Mouse (Mus musculus) heart, postnatal 25 days (tissue): Measurements from ENCODE around the gene Ptprk. TPM values are rescaled to one million over a fixed set of nuclear protein-coding genes. Genes with fewer than 3 reads are reported as not detected.

Source experiments
- DNase-seq: peaks from one replicate; pipeline ENCODE4 v3.0.0; 2022; ENCODE audit warnings: low spot score
- intact Hi-C: fragments of 180-260 bp; cut with DNase I; formaldehyde crosslinking; loops from one replicate; pipeline ENCODE4 v1.15.1; 2025
- total RNA-seq, 2 experiments: library from RNA; stranded (reverse); gene quantifications; 2 replicates each; pipeline ENCODE4 v1.2.3; 2021

The Ptprk gene
- total RNA-seq, 2 experiments from 2014 or later, result 25.2 to 27.0 TPM

- intact Hi-C loops, result no loop called here
- DNase-seq, result no peak
These were observed 418.7 kb downstream of the Ptprk start for GRCm38 (mm10) chr10:28493271-28493861.

GRCm38 (mm10) chr10:28497791-28498190, 423.2 kb downstream of the Ptprk start:
- DNase-seq, result no peak
- intact Hi-C loops, result no loop called here

DNA sequence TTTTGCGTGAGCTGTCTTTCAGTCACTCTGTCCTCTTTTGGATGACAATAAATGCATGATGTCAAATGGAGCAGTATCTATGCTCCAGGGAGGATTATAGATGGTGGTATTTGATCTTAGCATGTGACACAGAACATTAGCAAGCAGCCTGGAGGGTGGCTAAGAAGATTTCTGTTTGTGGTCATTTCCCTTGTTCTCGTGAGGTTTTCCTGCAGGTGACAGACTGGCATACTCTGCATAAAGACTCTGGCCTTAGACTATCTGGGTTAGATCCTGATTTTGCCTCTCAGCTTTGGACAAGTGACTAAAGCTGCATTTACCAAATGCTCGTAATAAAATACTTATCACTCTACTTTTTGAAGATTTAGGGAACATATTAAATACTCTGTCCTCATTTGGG, 423.9 kb downstream of the Ptprk start:
- intact Hi-C loops, result no loop called here
- DNase-seq, result no peak

DNA sequence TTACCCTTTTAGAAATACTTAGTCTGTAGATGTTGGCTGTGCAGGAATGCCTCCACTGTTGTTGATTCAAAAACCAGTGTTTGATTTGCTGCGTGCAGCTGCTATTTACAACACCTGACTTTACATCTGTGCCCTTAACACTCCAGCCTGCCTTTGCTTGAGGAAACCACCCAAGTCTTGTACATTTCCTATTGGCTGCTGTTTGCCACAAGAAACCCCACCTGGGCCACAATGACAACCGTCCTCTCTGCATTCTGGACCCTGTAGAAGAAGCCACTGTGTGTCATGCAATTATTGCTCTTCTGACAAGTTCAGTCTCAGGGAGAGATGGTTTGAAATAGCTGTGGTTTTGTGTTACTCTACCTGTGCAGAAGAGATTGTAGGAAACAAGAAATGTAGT, 439.0 kb downstream of the Ptprk start:
- no peak for DNase-seq
- intact Hi-C loops, result no loop called here

DNA sequence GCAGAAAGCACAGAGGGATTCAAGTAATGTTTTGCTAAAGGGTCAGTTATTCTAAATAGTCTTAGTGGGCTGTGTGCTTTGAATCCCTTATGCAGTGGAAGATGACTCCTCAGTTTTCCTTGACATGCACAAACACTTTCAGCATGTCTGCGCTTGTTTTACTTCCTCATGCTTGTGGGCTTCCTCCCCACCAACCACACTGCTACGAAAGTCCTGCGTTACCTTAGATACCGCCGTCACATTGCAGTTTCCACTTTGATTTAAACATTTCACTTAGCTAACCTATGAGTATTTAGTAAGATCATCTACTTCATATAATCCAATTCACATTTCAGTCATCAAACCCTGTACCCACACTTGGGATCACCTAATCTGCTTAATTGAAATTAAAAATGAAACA, 441.5 kb downstream of the Ptprk start:
- intact Hi-C loops, result no loop called here
- no peak for DNase-seq

DNA sequence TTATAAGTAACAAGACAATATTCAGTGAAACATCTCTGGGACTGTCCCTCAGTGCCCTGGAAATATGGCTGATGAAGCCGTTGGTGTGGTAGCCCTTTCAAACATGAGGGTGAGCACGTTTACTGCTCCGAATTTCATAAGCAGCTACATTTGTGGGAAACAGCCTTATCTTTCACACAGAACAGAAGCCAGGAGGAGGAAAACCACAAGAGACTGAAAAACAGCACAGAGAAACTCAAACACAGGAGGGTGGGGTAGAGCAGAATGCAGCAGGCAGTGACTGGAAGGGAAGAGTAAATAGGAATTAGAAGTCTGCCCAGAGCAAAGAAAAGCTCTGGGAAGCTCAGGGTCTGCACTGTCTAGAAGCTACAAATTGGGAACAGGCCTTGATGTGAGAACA, 443.7 kb downstream of the Ptprk start:
- intact Hi-C loops, result no loop called here
- DNase-seq, result no peak

DNA sequence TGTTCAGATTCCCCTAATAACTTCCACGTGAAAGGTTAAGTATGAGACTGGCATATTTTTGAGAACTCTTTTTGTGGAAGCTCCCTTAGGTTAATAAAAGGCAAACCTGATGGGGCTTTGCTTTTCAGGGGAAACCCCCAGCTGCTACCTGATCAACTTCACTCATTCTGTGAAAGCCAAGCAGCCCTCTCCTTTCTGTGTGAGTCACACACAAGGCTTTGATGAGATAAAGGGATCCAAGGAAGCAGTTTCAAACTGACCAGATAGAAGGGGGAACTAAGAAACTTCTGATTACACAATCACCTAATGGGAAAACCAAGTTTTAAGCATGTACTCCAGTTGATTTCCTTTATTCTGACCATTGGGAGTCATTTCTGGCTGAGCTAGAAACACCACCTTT, 445.2 kb downstream of the Ptprk start:
- intact Hi-C loops, result no loop called here
- no peak for DNase-seq

GRCm38 (mm10) chr10:28523992-28524735, 449.5 kb downstream of the Ptprk start:
- no peak for DNase-seq
- intact Hi-C loops, result no loop called here

GRCm38 (mm10) chr10:28540595-28540994, 466.0 kb downstream of the Ptprk start:
- intact Hi-C loops, result no loop called here
- DNase-seq, result no peak

- intact Hi-C loops, result no loop called here
- DNase-seq, result no peak
These were observed 468.1 kb downstream of the Ptprk start for GRCm38 (mm10) chr10:28542754-28543153.

- DNase-seq, result no peak
- intact Hi-C loops, result no loop called here
These were observed 475.9 kb downstream of the Ptprk start for GRCm38 (mm10) chr10:28550549-28550948.

DNA sequence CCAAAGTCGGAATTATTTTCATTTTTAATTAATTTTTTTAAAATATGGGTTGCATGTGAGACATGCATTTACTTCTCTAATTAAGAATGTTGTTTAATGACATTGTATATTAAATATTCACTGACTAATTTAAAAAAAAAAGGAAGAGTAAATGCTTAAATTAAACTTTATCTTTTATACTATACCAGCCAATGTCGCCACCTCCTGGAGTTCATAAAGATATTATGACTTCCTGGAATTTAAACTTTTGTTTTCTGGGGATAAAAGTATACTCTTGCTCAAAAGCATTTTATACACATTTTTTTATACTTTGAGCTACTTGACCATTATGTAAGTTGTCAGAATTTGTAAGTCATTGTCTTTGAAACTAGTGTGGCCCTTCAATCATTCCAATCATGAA, 477.4 kb downstream of the Ptprk start:
- no peak for DNase-seq
- intact Hi-C loops, result no loop called here

DNA sequence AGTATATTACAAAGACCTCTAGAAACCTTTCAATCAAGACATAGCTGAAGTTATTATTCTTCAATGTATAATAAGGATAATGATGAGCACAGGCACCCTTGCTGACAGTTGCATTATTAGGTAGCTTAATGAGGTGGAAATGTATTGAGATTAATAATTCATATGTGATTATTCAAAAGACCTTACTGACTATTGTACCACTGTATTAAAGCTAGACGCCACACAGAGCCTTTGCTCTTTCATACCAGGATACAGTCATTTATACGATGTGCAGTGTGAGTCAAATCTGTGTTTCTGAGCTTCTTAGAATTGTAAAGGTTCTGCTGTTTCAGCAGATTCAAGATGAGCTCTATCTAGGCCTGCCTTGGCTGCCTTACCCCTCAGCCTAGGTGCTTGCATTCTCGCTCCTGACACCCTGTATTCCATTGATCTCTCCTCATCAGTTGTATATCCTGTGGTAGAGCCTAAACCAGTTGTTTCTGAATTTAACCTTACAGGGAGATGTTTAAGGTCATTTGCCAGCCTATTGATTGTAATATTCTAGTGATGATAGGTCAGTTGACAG, 489.6 kb downstream of the Ptprk start:
- no peak for DNase-seq
- intact Hi-C loops, result no loop called here

DNA sequence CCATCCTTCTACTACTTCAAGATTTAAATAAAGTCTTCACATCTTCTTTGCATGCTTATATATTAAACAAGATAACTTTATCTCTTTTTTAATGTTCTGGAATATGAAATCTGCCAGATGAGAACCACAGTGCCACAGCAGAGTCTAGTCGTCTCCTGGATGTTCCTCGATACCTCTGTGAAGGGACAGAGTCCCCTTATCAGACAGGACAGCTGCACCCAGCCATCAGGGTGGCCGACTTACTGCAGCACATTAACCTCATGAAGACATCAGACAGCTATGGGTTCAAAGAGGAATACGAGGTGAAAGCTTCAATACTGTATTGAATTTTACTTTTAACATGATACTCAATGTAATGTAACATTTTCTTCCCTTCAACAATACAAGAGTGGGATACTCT, 491.8 kb downstream of the Ptprk start:
- intact Hi-C loops, result no loop called here
- DNase-seq, result no peak

GRCm38 (mm10) chr10:28566828-28567227, 492.2 kb downstream of the Ptprk start:
- intact Hi-C loops, result no loop called here
- no peak for DNase-seq

- intact Hi-C loops, result no loop called here
- no peak for DNase-seq
These were observed 492.8 kb downstream of the Ptprk start for GRCm38 (mm10) chr10:28567441-28567840.

DNA sequence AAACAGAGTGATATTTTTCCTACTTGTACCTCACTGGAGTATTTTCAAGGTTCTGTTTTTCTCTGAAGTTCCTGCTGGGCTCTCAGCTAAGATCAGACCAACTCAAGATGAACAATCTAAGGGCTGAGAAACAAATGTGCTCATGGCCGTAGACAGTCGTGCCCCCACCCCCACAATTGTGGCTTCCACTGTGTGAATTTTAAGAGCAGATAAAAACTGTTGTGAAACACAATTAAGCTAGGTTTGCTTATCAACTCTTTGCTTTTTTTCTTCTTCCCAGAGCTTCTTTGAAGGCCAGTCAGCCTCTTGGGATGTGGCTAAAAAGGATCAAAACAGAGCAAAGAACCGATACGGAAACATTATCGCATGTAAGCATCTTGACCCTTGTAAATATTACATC, 493.4 kb downstream of the Ptprk start:
- intact Hi-C loops, result no loop called here
- DNase-seq, result no peak

GRCm38 (mm10) chr10:28579596-28579995, 505.0 kb downstream of the Ptprk start:
- intact Hi-C loops, result no loop called here
- DNase-seq, result no peak

GRCm38 (mm10) chr10:28586565-28587138, 512.0 kb downstream of the Ptprk start:
- no peak for DNase-seq
- intact Hi-C loops, result no loop called here

DNA sequence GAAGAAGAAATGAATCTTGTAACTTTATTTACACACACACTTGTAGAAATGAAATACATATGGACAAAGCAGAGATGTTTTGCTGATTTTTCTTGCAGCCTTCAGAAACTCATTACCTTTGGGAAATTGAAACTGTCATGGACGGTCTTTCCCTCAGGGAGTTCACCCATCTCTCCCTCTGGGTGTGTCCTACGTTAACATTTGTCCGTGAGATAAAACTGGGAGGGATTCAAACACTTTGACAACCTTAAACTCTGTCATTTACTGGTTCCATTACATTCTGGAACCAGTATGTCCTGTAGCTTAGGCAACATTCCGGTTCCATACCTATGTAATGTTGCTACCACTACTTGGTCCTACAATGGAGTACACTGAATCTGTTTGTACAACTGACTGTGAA, 513.8 kb downstream of the Ptprk start:
- DNase-seq, result no peak
- intact Hi-C loops, result no loop called here

DNA sequence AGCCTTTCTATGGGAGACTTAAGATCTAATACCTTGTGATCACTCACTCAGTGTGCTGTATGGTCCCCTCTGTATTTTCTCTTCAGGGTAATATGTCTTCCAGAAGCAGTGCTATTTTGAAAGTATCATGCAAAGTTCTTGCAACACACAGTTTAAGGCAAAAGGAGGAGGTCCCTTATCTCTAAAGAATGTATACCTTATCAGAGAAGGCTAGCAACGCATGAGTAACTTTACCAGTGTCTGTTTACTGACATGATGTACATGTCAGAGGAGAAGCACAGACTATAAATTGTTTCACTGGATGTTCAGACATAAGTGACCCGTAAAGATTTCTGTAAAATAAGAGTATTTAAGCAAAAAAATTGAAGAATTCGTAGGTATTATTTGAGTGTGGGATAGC, 516.2 kb downstream of the Ptprk start:
- intact Hi-C loops, result no loop called here
- DNase-seq, result no peak
